Mouse (Mus musculus): ENCODE results near the gene Rbm15b. TPM values are rescaled to one million over a fixed set of nuclear protein-coding genes. Genes with fewer than 3 reads are reported as not detected.

The Rbm15b gene
- polyA plus RNA-seq, 1 experiment from 2014 or later, result 3.8 TPM

- Histone ChIP-seq H3K9me3 (ENCODE audit: control insufficient read depth, low read length) (no peaks in the 10 kb centered on the region), H3K4me1 (replicated peaks; ENCODE audit: control insufficient read depth, insufficient read depth) (no peaks in the 10 kb centered on the region), H3K27me3 (ENCODE audit: control insufficient read depth, insufficient read depth, low read length) (no peaks in the 10 kb centered on the region), H3K4me2 (replicated peaks; ENCODE audit: low read depth) (no peak overlapping the region), H3K36me3 (ENCODE audit: control insufficient read depth, insufficient read depth, low read length) (peaks cover 17% of the 10 kb centered on the region), H3K27ac (replicated peaks) (no peak overlapping the region), H3K4me3 (ENCODE audit: low read depth, low read length) (no peak overlapping the region), H3K9ac (ENCODE audit: low read length) (no peak overlapping the region)
- TF ChIP-seq EP300 (optimal IDR thresholded peaks at IDR 0.05), result no peak
- no peak for TF ChIP-seq CTCF (IDR thresholded peaks at IDR 0.05; ENCODE audit: low read depth)
- no peak for ATAC-seq (ENCODE audit: low FRiP score, low TSS enrichment)
- WGBS, result 93% methylated on average over 11 of the region's 11 CpGs
- no peak for DNase-seq (ENCODE audit: low spot score)
Measured at GRCm38 (mm10) chr9:106858036-106858435, 29.2 kb downstream of the Rbm15b start.

GRCm38 (mm10) chr9:106856664-106857063 is 30.6 kb downstream of the Rbm15b start:
- H3K4me2 ChIP-seq (replicated peaks; ENCODE audit: low read depth), result no peak overlapping the region
- TF ChIP-seq CTCF (IDR thresholded peaks at IDR 0.05; ENCODE audit: low read depth) (peak; percentile 33; the same call in 1 of the 2 replicates), EP300 (optimal IDR thresholded peaks at IDR 0.05) (no peak)
- H3K4me3 ChIP-seq (ENCODE audit: low read depth, low read length), result no peak overlapping the region
- ATAC-seq (ENCODE audit: low FRiP score, low TSS enrichment), result no peak
- 82% methylated on average over 3 of the region's 3 CpGs for WGBS
- peaks cover 14% of the 10 kb centered on the region for H3K36me3 ChIP-seq (ENCODE audit: control insufficient read depth, insufficient read depth, low read length)
- H3K9me3 ChIP-seq (ENCODE audit: control insufficient read depth, low read length), result no peaks in the 10 kb centered on the region
- no peaks in the 10 kb centered on the region for H3K27me3 ChIP-seq (ENCODE audit: control insufficient read depth, insufficient read depth, low read length)
- H3K9ac ChIP-seq (ENCODE audit: low read length), result no peak overlapping the region
- no peak for DNase-seq (ENCODE audit: low spot score)
- H3K27ac ChIP-seq (replicated peaks), result no peak overlapping the region
- H3K4me1 ChIP-seq (replicated peaks; ENCODE audit: control insufficient read depth, insufficient read depth), result no peaks in the 10 kb centered on the region

- peaks cover 15% of the 10 kb centered on the region; the same call in 1 of the 2 replicates for H3K36me3 ChIP-seq (ENCODE audit: control insufficient read depth, insufficient read depth, low read length)
Measured at GRCm38 (mm10) chr9:106842800-106843199, 44.4 kb downstream of the Rbm15b start.

GRCm38 (mm10) chr9:106840569-106840968 is 46.7 kb downstream of the Rbm15b start:
- H3K4me1 ChIP-seq (replicated peaks; ENCODE audit: control insufficient read depth, insufficient read depth), result no peaks in the 10 kb centered on the region
- no peak overlapping the region for H3K27ac ChIP-seq (replicated peaks)
- H3K9ac ChIP-seq (ENCODE audit: low read length), result no peak overlapping the region
- ATAC-seq (ENCODE audit: low FRiP score, low TSS enrichment) (no peak), DNase-seq (ENCODE audit: low spot score) (no peak)
- H3K36me3 ChIP-seq (ENCODE audit: control insufficient read depth, insufficient read depth, low read length), result peaks cover 12% of the 10 kb centered on the region; the same call in 1 of the 2 replicates
- H3K4me2 ChIP-seq (replicated peaks; ENCODE audit: low read depth), result no peak overlapping the region
- no peaks in the 10 kb centered on the region for H3K27me3 ChIP-seq (ENCODE audit: control insufficient read depth, insufficient read depth, low read length)
- no peak for TF ChIP-seq EP300 (optimal IDR thresholded peaks at IDR 0.05)
- peak; percentile 55 for TF ChIP-seq CTCF (IDR thresholded peaks at IDR 0.05; ENCODE audit: low read depth)
- no peak overlapping the region for H3K4me3 ChIP-seq (ENCODE audit: low read depth, low read length)
- 100% methylated on average over 1 of the region's 1 CpGs for WGBS
- H3K9me3 ChIP-seq (ENCODE audit: control insufficient read depth, low read length), result no peaks in the 10 kb centered on the region

More at GRCm38 (mm10) chr9:106842800-106843199, 44.4 kb downstream of the Rbm15b start:
- no peak for ATAC-seq (ENCODE audit: low FRiP score, low TSS enrichment)
- no peaks in the 10 kb centered on the region for H3K27me3 ChIP-seq (ENCODE audit: control insufficient read depth, insufficient read depth, low read length)
- TF ChIP-seq CTCF (IDR thresholded peaks at IDR 0.05; ENCODE audit: low read depth), result no peak
- H3K4me1 ChIP-seq (replicated peaks; ENCODE audit: control insufficient read depth, insufficient read depth), result no peaks in the 10 kb centered on the region
- no peak for DNase-seq (ENCODE audit: low spot score)
- no peak overlapping the region for H3K4me3 ChIP-seq (ENCODE audit: low read depth, low read length)
- no peak overlapping the region for H3K9ac ChIP-seq (ENCODE audit: low read length)
- WGBS, result 94% methylated on average over 6 of the region's 6 CpGs
- H3K4me2 ChIP-seq (replicated peaks; ENCODE audit: low read depth), result no peak overlapping the region
- H3K9me3 ChIP-seq (ENCODE audit: control insufficient read depth, low read length), result no peaks in the 10 kb centered on the region
- no peak overlapping the region for H3K27ac ChIP-seq (replicated peaks)

Other genes with a start within 250 kb of the Rbm15b start
- 0.11 TPM in 1 of 2 replicates, not detected in the other for gene Grm2, start 231.3 kb downstream of the Rbm15b start, polyA plus RNA-seq (2015; fragmentation: Nextera tagmentation; extraction: Ambion mirVana)
- gene Tex264, start 201.5 kb downstream of the Rbm15b start, polyA plus RNA-seq (2015; fragmentation: Nextera tagmentation; extraction: Ambion mirVana), result 79.7 and 87.8 TPM in 2 replicates
- 1.6 and 1.9 TPM in 2 replicates for gene Rad54l2, start 98.2 kb downstream of the Rbm15b start, polyA plus RNA-seq (2015; fragmentation: Nextera tagmentation; extraction: Ambion mirVana)
- gene Dcaf1, start 65.6 kb downstream of the Rbm15b start, polyA plus RNA-seq (2015; fragmentation: Nextera tagmentation; extraction: Ambion mirVana), result 4.3 and 4.5 TPM in 2 replicates
- gene Manf, start 4.6 kb upstream of the Rbm15b start, polyA plus RNA-seq (2015; fragmentation: Nextera tagmentation; extraction: Ambion mirVana), result 370 and 385 TPM in 2 replicates

Measured in stomach, postnatal 0 days (tissue).